Mouse (Mus musculus): ENCODE measurements around the gene Ddrgk1. TPM values are rescaled to one million over a fixed set of nuclear protein-coding genes. Genes with fewer than 3 reads are reported as not detected.

The Ddrgk1 gene
- total RNA-seq (2021) = 10 to 100 TPM; 66.1 to 71.3 TPM
- long read RNA-seq, experiment 1, transcript Ddrgk1-201 (9 exons, 1,238 nt) = major isoform, 49 of 56 reads
- long read RNA-seq, experiment 1, partial matches to known transcripts = 5 of 56 reads
- long read RNA-seq, experiment 1, other reads (novel, unspliced or antisense) = 2 of 56 reads
- long read RNA-seq, experiment 2, transcript Ddrgk1-201 (9 exons, 1,238 nt) = major isoform, 69 of 74 reads
- long read RNA-seq, experiment 2, partial matches to known transcripts = 4 of 74 reads
- long read RNA-seq, experiment 2, other reads (novel, unspliced or antisense) = 1 of 74 reads

DNA sequence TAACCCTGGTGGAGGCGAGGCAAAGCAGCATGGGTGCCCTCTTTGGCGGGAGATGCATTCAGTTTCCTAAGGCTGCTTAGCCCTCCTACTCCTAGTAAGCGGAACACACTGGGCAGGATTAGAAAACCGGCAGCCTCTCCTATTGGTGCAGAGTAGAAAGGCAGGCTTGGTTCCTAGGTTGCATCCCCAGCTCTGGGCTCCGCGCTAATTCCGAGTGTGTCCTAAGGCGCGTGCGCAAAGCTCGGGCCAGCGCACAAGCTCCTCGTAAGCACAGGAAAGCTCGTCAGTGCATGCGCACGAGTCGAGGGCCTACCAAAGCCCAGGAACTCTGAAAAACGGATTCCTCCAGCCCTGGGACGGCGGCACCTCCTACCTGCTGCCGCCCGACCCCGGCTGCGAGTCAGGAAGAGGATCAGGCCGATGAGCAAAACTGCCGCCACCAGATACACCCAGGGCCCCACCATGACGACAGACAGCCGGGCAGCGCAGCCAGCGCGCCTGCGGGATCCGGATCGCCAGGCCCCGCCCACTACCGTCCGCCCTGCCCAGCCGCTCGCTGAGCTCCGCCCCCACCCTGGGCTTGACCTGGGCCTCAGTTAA is at the start of gene Ddrgk1:
Ddrgk1 (minus strand) TSS at position 558 of the 600 bp plus-strand sequence.
- peak; percentile 92 for DNase-seq

GRCm38 (mm10) chr2:130707057-130707456 is 42.6 kb upstream of the Ddrgk1 start:
- DNase-seq = no peak

DNA sequence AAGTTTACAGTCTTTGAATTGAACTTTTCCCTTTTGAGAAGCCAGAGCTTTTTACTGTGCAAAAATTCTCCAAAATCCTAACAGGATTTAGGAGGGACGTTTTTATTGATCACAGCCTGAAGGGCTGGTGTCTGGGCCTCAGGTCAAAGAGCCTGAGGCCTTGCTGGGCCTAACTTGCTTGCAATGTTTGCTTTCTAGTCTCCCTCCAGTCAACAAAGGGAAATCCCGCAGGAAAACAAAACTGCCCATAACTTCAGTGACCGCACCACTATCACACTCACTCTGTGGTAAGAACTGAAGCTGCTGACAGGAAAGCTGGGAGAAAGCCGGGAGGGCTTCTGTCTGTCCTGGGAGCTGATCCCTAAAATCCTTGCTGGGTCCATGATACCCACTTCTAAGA is 42.1 kb upstream of the Ddrgk1 start:
- no peak for DNase-seq

GRCm38 (mm10) chr2:130705178-130705577 is 40.7 kb upstream of the Ddrgk1 start:
- DNase-seq = no peak

DNA sequence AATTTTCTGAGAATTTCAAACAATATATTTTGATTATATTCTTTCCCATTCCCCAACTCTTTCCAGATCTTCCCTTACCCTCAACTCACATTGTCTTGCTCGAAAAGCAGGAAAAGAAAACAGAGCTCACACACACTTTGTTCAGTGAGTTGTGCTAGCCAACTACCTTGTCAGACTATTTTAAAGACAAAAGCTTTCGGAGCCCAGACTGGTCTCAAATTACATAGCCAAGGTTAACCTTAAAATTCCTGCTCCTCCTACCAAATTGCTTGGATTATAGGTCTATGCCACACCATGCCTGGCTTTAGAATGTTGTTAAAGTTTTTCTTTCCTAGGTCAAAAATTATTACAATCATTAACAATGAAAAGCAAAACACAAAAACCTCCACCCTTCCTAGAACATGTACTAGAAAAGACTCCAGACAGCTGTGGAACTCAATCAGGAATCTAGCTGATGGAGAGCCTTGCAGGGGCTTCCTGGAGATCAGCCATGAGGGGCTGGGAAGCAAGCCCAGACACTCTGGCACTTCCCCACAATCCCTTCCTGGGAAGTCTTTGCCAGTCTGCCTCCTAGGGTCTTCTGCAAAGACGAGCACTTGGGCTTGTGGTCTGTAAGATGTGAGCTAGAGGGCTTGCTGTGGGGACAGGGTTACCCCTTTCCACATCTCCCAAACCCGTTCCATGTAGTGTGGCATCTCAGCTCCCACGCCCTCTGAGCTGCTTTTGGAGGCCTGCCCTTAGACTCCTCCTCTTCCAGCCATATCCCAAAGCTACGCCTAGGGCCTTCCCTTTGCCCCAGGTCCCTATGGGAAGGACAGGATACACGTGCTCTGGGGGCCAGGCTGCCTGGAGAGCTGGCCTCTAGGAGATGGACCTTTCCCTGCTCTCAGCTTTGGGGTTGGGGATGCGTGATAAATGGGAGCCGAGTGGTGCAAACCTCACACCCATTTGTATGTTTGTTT is 39.9 kb upstream of the Ddrgk1 start:
- no peak for DNase-seq

DNA sequence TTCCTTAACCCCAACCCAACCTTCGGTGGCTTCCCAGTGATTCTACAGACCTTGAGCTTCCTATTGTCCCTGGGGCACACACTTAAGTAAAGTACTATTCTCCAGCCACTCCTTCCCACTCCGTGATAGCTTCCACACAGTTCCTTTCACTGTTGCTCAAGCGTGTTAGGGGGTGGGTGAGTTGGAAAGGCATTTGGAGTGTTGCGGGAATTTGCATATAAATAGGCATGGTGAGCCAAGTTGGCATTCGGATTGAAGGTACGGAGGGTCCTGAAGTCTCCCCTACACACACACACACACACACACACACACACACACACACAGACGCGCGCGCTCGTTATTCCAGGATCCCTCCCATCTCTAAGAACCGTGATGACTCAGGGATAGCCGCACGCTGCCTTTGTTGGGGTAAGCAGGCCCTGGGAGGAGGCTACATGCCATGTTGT is 33.4 kb upstream of the Ddrgk1 start:
- no peak for DNase-seq

DNA sequence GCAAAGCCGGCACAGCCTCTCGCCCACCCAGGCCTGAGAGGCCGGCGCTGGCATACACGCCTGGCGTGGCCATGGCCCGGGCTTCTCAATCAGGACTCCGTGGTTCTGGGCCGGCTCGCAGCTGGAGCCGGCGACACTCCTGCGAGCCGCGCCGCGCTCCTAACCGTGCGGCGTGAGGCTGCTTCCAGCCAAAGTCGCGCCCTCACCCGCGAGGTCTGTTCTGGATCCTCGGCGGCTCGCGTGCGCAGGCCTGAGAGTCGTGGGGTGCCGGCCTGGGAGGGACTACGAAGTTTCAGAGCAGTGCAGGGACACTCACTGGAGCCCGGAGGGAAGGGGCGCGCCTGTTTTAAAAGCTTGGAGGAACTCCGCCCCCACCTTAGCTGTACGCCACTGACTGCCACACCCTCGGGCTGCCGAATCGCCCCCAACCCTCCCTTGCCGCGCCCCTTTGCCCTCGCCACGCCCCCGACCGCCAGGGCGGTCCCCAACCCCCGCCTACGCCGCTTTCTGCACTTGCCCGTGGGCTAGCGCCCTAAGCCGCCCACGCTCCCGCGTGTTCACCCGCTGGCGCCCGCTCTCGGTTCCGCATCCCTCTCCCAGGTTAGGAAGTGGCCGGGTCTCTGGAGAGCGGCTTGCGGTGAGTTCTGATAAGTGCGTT is 32.8 kb upstream of the Ddrgk1 start, which contains the start of gene Slc4a11:
Slc4a11 (minus strand) TSS at position 367 of the 658 bp plus-strand sequence.
- peak; percentile 51 for DNase-seq

DNA sequence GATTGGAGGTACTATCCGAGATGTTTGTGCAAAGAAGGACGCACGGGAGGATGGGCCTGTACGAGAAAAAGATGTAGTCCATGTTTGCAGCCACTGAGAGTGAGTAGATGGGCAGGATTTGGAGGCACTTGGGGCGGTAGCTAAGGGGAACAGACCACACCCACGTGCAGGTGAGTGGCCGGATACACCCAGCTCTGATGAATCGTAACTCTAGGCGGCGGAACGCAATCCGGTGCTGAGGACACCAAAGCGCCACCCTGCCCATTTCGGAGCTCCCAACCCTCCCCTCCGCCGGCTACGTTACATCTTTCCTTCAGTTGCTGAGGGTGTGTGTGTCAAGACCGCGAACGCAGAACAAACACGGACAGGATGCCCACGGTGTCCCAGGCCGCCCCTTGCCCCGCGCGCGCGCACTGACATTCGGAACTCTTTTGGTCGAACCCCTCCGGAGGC is 32.3 kb upstream of the Ddrgk1 start:
- DNase-seq = peak; percentile 16

GRCm38 (mm10) chr2:130693563-130693962 is 29.1 kb upstream of the Ddrgk1 start:
- DNase-seq = no peak

GRCm38 (mm10) chr2:130689011-130689410 is 24.6 kb upstream of the Ddrgk1 start:
- no peak for DNase-seq

GRCm38 (mm10) chr2:130685426-130685825 is 21.0 kb upstream of the Ddrgk1 start:
- no peak for DNase-seq

DNA sequence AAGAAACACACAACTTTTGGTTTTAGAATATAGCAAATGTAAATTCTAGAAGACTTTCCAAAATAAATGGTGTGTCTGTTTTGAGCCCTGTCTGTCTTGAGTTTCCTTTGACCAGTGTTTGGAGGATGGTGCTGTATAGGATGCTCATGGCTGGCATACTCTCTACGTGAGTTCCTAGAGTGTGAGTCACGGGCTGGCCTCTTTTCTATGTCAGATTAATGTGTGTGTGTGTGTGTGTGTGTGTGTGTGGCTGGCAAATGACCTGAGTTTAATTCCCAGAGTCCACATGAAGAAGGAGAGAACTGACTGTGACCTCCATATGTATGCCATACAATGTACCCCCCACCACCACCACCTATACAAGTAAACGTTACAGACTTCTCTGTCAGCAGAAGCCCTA is 17.1 kb upstream of the Ddrgk1 start:
- no peak for DNase-seq

- no peak for DNase-seq
Measured at GRCm38 (mm10) chr2:130679899-130680298, 15.4 kb upstream of the Ddrgk1 start.

GRCm38 (mm10) chr2:130679154-130679553 is 14.7 kb upstream of the Ddrgk1 start:
- DNase-seq = no peak

- DNase-seq = no peak
Measured at GRCm38 (mm10) chr2:130677211-130677610, 12.8 kb upstream of the Ddrgk1 start.

- peak; percentile 79 for DNase-seq
Measured at GRCm38 (mm10) chr2:130667559-130667958, 3.1 kb upstream of the Ddrgk1 start, which contains the start of gene Itpa. Gene Itpa, plus strand, starts transcription at chr2:130667610.

GRCm38 (mm10) chr2:130663342-130663741 is 1.1 kb downstream of the Ddrgk1 start:
- no peak for DNase-seq

DNA sequence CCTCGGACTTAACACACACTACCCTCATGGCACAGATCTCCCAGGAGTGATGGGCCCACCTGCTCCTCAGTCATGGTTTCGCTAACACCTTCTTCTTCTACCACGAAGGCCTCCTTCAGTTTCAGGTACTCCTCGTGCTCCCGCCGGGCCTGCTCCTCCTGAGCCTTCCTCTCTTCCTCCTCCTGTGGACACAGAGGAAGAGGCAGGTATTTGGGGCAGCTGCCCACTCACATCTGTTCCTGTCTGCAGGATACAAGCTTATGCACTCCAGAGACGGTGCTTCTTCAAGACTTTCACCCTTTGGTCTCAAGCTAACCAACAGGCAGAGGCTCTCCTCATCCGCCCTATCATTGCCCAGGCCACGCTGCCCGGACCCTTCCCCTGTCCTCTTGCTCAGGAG is 5.9 kb downstream of the Ddrgk1 start:
- no peak for DNase-seq

DNA sequence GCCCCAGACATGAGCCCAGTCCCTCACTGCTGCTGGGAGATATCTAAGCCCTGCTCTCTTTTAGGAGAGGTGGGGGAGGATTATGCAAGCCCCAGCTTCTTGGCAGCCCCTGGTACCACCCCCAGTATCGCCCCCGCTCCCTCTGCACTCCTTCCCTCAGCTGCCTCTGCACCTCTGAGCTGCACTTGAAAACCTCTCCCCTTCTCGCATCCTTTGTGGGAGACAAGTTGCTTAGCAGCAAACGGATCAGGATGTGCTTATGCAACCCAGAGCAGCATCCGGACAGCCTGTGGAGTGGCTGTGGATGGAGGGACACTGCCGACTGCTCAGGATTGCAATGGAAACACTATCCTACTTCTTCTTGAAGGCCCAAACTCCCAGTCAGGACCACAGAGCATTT is 6.9 kb downstream of the Ddrgk1 start:
- DNase-seq = no peak

DNA sequence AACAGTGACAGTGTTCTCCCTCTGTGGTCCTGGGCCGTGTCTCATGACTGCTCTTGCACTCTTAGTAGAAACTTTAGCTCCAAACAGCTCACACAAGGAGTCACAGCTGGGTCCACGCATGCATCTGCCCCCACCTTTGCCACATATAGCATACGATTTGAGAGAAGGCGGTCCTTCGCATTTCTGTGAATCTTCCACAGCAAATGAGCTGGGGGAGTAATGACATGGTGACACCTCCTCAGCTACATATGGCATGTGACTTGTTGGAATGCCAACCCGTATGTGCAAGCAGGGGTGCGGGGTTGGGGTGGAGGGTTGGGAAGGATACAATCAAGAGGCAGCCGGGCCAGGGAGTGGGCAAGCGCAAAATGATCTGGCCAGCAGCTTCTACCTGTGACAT is 7.9 kb downstream of the Ddrgk1 start:
- DNase-seq = no peak

- DNase-seq = no peak
Measured at GRCm38 (mm10) chr2:130655660-130656339, 8.7 kb downstream of the Ddrgk1 start.
